Mouse (Mus musculus) gastrocnemius, postnatal 4 days (tissue): Measurements from ENCODE around the gene Klf9. TPM values are rescaled to one million over a fixed set of nuclear protein-coding genes. Genes with fewer than 3 reads are reported as not detected.

Experiments used
- DNase-seq, 2 experiments: peaks; one replicate each; pipeline ENCODE4 v3.0.0; 2021 to 2022; ENCODE audit warnings: low spot score in 2 of 2, mixed read lengths in 2 of 2
- total RNA-seq, 2 experiments: library from RNA; stranded (reverse); gene quantifications; 2 replicates each; pipeline ENCODE4 v1.2.3; 2021

Klf9 gene
- total RNA-seq, 2 experiments from 2014 or later, result 21.4 to 33.2 TPM

DNA sequence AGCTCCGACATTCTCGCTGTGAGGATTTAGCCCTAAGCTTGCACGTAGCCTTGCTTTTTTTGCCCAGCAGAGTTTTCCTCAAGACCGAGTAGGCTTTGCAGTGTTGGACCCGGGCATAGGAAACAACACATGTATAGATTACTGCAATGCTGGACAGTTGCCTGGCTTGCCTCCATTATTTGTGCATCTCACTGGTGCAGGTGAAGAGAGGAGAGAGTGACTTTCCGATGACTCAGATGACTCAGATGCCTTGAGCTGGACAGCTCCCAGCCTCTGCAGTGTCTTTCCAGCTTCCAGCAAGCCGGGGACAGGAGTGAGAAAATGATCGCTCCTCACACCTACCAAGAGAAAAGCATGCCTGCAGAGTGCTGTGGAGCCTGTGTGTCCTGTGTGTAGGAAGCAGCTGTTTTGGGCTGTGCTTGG, 21.4 kb downstream of the Klf9 start:
- DNase-seq, result no peak

DNA sequence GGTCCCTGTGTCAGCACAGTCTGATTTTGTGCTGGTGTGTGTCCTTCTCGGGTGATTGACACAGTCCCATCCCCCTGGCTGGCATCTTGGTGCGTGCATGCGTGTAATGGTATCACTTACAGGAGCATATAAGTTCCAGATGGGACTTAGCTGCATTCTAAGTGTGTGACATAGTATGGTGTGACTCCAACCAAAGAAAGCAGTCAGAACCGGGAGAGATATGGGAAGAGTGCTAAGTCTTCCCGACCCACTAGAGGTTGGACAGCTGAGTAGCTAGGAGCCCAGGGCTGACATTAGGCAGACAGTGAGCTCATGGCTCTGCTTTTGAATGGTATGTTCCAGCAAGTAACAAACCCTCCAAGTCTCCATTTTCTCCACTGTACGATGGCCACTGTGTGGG, 21.9 kb downstream of the Klf9 start:
- no peak for DNase-seq

DNA sequence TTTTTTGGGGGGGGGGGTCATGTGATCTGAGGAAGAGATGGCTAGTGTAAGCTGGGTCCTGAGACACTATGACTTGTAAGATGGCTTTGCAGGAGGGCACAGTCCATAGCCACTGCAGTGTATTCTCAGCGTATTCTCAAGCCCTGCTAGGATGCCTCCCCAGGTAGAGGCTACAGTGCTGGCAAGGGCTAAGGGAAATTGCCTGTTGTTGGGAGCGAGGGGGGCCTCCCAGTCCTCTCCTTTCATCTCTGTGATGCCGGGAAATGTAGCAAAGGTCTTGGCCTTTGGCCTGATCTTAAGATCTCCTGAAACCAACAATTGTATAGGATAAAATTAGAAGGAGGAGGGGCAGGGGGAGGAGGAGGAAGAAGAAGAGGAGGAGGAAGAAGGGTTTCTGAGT, 22.3 kb downstream of the Klf9 start:
- DNase-seq, result no peak

DNA sequence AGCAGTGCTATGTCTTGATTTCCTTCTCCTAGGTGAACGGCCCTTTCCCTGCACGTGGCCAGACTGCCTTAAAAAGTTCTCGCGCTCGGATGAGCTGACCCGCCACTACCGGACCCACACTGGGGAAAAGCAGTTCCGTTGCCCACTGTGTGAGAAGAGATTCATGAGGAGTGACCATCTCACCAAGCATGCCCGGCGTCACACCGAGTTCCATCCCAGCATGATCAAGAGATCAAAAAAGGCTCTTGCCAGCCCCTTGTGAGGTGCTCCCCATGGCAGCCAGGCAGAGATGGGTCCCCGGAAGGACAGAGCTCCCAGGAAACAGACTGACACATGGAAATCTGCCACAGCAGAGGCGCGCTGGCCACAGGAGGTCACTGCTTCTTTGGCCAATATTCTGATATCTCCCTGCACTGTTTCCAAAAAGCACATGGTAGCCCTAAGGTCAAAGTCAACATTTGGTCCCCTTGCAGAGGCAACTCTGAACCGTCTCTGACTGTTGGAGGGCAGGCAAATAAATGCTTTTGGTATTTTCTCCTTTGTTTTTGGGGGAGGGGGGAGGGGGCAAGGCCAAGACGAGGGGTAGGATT, 23.7 kb downstream of the Klf9 start:
- no peak for DNase-seq

DNA sequence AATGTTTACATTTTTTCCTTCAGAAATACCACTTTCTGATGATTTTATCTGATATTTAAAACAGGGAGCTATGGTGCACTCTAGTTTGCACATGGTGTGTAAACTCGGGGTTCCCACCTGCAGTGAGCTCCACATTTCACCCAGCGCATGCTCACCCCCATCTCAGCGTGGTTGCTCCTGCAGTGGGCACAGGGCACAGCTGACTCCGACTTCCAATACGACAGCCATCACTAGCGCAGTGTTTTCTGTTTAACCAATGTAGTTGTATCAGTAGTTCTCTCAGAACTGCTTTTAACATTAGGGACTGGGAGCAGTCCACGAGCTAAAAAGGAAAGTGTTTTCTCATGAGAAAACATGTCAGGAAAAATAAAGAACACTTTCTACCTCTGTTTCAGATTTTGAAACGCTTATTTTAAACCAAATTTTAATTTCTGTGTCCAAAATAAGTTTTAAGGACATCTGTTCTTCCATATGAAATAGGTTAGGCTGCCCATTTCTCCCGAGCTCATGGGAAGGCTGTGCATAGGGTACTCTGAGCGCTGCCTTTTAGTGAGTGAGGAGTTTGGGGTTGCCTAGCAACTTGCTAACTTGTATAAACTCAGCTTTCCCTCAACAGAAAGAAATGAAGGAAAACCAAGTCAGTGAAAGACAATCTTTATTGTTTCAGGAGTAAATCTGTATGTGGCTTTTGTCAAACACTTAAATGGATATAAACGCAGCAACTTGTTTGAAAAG, 25.7 kb downstream of the Klf9 start:
- no peak for DNase-seq

DNA sequence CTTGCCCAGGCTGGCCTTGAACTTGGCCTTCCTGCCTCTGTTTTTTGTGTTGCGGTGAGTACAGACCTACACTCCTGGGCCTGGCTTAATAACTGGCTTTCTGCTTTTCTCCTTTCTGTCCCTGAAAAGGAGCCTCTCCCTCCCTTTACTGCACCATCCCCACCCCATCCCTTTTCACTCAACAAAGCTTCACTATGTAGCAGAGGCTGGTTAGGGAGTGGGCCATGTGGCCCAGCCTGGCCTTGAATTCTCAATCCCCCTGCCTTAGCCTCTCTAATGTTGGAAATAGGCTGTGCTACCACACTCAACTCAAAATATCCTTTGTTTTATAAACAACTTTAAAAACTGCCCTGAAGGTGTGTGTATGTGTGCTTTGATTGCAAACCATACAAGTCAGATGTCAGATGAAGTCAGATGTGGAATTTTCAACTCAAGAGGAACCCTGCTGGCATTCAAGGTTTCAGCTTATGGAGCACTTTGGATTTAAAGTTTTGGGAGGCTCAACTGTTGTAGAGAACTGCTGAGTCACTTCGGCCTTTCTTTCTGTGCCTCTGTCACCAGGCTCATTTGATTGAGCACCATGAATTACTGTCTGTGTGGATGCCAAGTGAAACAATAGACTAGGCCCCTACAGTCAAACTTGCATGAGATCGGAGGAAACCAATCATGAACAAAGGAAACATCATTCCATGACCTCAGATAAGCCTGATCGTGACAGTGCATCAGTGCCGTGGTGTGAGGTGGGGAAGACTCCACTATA, 28.1 kb downstream of the Klf9 start:
- DNase-seq, result no peak

DNA sequence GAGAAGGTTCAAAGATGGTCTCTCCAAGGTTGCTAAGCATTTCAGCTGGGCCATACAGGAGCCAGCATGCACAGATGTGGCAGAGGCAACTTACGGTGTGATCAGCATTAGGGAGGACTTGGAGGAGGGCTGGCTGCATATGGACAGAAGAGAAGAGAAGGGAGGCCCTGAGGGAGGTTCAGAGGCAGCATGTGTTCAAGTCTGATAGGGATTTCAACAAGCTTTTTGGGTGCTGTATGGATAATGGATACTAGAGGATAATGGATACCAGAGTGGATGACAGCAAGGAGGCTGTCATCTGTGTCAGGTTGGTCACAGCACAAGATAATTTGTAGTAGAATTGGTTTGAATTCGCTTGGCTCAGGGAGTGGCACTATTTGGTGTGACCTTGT, 28.6 kb downstream of the Klf9 start:
- DNase-seq, result no peak

DNA sequence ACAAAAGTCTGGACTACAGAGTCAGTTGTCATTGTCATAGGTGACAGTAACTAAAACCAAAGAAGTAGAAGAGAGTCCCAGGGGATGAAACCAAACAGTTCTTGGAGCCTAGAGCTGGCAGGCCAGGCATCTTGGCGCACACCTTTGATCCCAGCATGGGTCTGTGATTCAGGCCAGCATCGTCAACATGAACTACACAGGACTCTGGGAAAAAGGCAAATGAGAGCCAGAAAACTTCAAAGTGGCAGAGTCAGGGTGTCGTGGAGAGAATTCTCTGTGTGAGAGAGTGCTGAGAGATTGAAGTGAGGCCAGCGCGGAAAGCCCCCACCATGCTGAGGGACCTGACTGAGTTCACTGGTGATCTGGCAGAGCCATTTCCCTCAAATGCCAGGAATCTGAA, 29.4 kb downstream of the Klf9 start:
- no peak for DNase-seq

DNA sequence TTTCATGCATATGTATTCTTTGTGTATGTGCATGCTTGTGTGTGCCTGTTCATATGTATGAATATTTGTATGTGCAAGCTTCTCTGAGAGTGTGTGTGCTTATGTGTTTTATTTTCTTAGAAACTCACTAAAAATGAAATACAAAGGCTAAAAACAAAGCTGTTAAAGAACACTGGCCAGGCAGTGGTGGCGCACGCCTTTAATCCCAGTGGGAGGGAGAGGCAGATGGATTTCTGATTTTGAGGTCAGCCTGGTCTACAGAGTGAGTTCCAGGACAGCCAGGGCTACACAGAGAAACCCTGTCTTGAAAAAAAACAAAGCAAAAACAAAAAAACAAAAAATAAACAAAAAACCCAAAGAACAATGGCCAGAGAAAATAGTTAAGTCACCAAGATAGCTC, 30.1 kb downstream of the Klf9 start:
- no peak for DNase-seq

DNA sequence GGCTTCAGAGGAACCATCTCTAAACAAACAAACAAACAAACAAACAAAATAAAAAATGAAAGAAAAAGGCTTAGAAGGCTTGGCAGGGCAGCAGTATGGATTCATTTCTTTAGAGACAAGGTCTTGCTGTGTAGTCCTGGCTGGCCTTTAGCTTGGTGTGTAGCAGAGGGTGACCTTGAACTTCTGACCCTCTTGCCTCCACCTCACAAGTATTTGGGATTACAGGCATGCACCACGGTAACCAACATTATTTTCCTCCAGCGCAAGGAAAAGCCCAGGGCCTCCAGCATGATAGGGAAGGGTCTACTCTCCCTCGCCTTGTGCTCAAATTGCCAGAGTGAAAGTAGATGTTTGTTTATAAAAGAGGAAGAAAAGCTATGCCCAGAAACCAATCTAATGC, 34.1 kb downstream of the Klf9 start:
- DNase-seq, result no peak

DNA sequence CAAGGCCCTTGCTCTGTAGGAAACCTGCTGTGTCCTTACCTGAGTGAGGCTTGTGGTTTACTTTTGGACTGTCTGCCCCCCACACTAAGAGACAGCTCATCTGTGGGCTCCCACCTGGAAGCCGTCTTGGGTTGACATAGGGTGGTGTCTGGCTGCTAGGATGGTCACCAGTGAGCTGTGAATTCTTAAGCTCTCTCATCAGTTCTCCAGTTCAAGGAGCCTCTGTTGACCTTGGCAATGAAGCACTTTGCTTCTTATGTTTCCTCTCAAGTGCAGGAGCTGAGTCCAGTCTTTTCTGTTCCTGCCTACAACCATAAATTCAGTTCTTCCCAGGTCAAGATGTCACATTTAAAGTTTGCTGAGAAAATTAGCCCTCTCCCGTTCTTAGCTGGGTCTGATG, 34.5 kb downstream of the Klf9 start:
- no peak for DNase-seq

DNA sequence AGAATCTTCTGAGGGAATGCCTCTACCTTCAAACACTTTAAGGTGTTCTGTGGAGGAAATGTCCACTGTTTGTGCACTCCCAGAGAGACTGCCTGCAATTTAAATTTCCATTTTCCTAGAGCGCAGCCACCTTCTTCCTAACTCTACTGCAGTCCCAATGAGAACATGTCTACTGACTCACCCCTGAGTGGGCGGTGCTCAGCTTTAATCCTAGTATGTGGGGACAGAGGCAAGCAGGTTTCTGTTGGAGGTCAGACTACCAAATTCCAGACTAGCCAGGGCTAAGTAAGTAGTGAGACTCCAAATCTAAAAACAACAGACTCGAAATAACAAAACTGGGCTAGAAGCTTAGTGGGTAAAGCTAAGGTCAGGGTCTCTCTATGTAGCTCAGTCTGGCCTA, 37.5 kb downstream of the Klf9 start:
- DNase-seq, result no peak

DNA sequence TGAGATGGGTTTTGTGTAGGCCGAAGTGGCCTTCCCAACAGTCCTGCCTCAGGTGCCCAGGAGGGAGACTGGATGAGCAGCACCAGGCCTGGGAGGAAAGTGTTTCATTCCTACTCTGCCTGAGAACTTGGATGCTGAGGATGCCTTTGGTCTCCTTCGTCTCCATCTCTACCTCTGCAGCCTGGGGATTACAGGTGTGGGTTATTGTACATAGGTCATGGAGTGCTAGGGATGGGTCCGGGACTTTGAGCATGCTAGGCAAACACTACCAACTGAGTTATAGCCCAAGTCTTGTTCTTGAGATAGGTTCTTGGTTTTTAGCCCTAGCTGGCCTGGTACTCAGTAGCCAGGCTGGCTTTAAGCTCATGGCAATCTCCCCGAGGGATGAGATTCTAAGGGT, 42.5 kb downstream of the Klf9 start:
- DNase-seq, result no peak

DNA sequence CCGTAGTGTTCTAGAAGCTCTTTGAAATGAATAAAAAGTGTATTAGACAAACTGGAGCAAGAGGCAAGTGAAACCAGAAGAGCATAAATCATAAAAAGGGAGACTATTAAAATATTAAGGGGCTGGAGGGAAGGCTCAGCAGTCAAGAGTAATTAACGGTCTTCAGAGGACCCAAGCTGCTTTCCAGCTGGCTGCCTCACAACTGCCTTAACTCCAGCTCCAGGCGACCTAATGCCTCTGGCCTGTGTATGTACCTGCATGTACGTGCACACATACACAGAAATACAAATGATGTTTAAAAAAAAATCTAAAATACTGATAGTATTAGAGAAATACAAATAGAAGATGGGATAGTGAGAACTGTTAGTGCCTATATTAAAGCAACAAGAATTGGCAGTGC, 43.0 kb downstream of the Klf9 start:
- DNase-seq, result no peak

DNA sequence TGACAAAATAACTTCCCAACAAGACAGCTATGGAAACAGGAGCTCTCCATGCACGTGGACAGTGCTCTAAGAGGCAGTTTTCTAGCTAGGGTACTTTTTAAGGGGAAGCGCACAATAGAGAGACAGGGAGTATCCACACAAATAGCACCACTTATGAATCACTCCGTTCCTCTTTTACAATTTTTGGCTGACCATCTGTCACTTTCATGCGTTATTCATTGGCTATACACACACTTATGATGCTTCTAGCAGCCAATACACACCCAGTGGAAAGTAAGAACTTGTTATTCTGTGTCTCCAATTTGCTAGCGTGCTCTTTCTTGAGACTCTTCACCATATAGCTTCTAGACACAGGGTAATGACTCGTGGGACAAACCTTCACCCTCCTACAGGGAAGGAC, 46.7 kb downstream of the Klf9 start:
- DNase-seq, result no peak

DNA sequence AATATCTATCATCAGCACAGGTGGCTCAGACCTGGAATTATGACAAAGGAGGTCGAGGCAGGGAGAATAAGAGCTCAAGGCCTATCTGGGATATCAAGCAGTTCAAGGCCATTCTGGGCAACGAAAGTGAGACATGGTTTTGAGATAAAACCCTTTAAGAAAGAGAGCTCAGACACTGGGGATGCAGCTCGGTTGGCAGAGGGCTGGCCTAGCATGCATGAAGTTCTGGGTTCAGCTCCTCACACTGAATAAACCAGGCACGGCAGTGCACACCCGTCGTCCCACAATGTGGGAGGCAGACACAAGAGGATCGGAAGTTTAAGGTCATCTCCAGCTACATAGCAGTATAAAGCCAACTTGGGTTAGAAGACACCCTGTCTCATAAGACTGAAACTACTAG, 48.0 kb downstream of the Klf9 start:
- no peak for DNase-seq

DNA sequence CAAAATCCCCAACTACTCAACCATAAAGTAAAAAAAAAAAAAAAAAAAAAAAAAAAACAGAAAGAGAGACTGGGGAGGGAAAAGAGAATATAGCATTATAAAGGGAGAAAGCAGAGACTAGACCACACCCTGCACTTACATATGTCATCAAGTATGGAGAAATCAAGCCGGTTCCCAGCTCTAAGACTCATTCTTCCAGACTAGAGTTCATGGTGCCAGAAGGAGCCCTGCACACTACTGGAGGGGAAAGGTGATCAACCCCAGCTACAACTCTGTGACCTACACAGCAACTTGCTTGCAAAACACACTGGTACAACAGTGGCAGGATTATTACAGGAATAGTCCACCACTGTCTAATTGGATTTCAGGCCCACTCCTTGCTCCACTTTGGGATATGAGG, 48.7 kb downstream of the Klf9 start:
- no peak for DNase-seq

DNA sequence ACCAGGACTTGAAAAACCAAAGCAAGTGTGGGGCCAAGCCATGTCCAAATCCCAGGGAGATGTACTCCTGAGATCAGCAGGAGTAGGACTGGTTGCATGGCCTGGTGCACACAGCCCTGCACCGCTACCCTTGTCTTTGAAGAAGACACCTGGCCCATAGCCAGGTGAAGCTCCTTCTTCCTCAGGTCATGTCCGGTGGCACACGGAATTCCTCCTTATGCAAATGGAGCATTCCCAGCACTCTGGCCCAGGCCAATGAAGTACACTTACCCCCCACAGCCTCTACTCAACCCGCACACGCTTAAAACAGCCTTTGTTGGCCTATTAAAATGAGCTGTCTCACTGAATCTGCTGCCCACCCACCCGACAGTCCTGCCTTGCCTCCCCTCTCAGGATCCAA, 50.5 kb downstream of the Klf9 start:
- no peak for DNase-seq

DNA sequence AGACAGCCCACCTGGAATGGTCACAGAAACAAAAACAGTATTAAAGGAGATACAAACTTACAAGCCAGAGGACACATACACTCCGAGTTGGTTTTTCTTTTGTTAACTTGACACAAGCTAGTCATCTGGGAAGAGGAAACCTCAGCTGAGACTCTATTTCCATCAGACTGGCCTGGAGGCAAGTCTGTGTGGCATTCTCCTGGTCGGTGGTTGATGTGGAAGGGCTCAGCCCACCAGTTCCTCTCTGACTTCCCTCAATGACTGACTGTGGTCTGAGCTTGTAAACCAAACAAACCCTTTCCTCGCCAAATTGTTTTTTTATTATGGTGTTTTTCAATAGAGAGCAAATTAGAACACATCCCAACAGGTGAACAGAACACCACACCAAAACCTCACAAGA, 52.0 kb downstream of the Klf9 start:
- no peak for DNase-seq

DNA sequence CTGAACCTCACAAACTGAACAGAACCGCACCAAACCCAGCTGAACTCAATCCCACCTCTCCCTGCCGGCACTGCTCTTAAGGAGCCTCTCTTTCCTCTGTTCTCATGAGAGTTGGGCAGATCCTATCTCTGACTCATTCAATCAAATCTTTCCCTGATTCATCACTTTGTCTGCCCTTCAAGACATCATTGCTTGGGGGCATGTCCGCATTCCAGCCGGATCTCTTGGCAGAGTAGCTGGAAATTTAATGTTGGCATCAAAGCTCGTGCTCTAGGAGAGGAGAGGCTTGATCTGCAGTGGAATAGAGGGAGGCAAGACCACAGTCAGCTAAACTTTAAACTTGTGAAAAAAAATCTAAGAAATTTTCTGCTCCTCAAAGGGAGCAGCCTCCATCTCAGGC, 61.1 kb downstream of the Klf9 start:
- no peak for DNase-seq

DNA sequence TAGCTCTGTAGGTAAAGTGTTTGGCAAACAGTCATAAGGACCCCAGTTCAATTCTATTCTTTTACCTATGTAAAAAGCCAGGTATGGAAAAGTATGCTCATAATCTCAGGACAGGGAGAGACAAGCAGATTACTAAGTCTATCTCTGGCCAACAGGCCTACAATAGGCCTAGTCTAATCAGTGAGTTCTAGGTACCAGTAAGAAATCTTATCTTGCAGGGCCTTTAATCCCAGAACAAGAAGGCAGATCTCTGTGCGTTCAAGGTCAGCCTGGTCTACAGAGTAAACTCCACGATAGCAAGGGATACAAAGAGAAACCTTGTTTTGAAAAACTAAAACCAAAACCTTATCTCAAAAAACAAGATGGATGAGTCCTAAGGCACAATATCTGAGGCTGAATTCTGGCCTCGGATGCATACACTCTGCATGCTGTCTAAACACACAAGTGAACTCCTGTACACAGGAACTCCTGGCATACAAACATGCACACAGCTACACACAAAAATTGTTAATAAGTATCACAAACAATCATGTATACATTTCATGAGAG, 62.6 kb downstream of the Klf9 start:
- no peak for DNase-seq

DNA sequence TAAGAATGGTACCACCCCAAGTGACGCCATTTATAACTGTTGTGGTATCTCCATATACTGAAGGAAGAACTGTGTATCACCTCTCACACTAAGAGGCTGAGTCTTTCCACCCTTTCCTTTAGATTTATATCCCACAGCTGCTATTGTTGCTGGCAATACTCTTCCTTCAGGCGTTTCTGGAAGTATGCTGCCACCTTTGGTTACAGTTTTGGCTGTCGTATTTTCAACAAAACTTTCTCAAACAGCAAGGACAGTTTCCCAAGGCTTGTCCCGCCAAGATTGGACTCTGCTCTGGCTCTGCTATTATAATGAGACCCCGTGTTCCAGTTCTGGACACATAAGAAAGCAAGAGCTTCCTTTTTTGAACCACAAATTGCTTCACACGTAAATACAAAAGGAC, 70.3 kb downstream of the Klf9 start:
- DNase-seq, result no peak
